Mouse (Mus musculus): ENCODE data around the gene Coro7. TPM values are rescaled to one million over a fixed set of nuclear protein-coding genes. Genes with fewer than 3 reads are reported as not detected.

The Coro7 gene
- polyA plus RNA-seq, 1 experiment from 2014 or later = 9.0 TPM

GRCm38 (mm10) chr16:4624481-4625110 is 55.0 kb downstream of the Coro7 start, which contains the start of gene Pam16:
Gene Pam16, minus strand, starts transcription at chr16:4624988.
- H3K4me1 ChIP-seq (ENCODE audit: insufficient read depth, low read depth, low read length) = peaks cover 7% of the 10 kb centered on the region; the same call in 1 of the 2 replicates
- peak within 1 kb of the TSS; percentile 65 for H3K4me3 ChIP-seq (ENCODE audit: low read depth, low read length)
- H3K4me2 ChIP-seq (replicated peaks; ENCODE audit: low read depth, low read length) = peak within 1 kb of the TSS; percentile 88
- DNase-seq (ENCODE audit: low spot score) = peak; percentile 95
- TF ChIP-seq EP300 (IDR thresholded peaks at IDR 0.05) (no peak), CTCF (IDR thresholded peaks at IDR 0.05) (no peak)
- H3K9me3 ChIP-seq (ENCODE audit: low read length) = no peaks in the 10 kb centered on the region
- no peaks in the 10 kb centered on the region for H3K27me3 ChIP-seq (replicated peaks; ENCODE audit: insufficient read depth, low read length)
- peak within 1 kb of the TSS; percentile 88 for H3K27ac ChIP-seq (ENCODE audit: low read length)
- no peaks in the 10 kb centered on the region for H3K36me3 ChIP-seq (ENCODE audit: insufficient read depth, low read length)
- ATAC-seq = peak; percentile 93
- under 1% methylated on average over 56 of the region's 56 CpGs for WGBS
- peak within 1 kb of the TSS; percentile 77 for H3K9ac ChIP-seq (replicated peaks; ENCODE audit: low read depth)

- Histone ChIP-seq H3K4me1 (ENCODE audit: insufficient read depth, low read depth, low read length) (peaks cover 7% of the 10 kb centered on the region; the same call in 1 of the 2 replicates), H3K36me3 (ENCODE audit: insufficient read depth, low read length) (no peaks in the 10 kb centered on the region), H3K9ac (replicated peaks; ENCODE audit: low read depth) (peak overlapping the region; percentile 77), H3K27ac (ENCODE audit: low read length) (peak overlapping the region; percentile 88), H3K27me3 (replicated peaks; ENCODE audit: insufficient read depth, low read length) (no peaks in the 10 kb centered on the region), H3K9me3 (ENCODE audit: low read length) (no peaks in the 10 kb centered on the region), H3K4me3 (ENCODE audit: low read depth, low read length) (peak overlapping the region; percentile 65), H3K4me2 (replicated peaks; ENCODE audit: low read depth, low read length) (peak overlapping the region; percentile 88)
- TF ChIP-seq CTCF (IDR thresholded peaks at IDR 0.05) (no peak), EP300 (IDR thresholded peaks at IDR 0.05) (no peak)
- WGBS = 18% methylated on average over 9 of the region's 9 CpGs
- no peak for DNase-seq (ENCODE audit: low spot score)
- 0 out of 2 replicates have a peak, but pooled peaks have one; percentile 1 for ATAC-seq
Measured at GRCm38 (mm10) chr16:4624074-4624473, 55.5 kb downstream of the Coro7 start.

GRCm38 (mm10) chr16:4616829-4617228 is 62.7 kb downstream of the Coro7 start:
- no peak overlapping the region for H3K27ac ChIP-seq (ENCODE audit: low read length)
- H3K36me3 ChIP-seq (ENCODE audit: insufficient read depth, low read length) = 0 out of 2 replicates have a peak, but pooled peaks cover 9% of the 10 kb centered on the region
- H3K27me3 ChIP-seq (replicated peaks; ENCODE audit: insufficient read depth, low read length) = no peaks in the 10 kb centered on the region
- no peaks in the 10 kb centered on the region for H3K4me1 ChIP-seq (ENCODE audit: insufficient read depth, low read depth, low read length)
- ATAC-seq (no peak), DNase-seq (ENCODE audit: low spot score) (no peak)
- no peak overlapping the region for H3K4me3 ChIP-seq (ENCODE audit: low read depth, low read length)
- no peaks in the 10 kb centered on the region for H3K9me3 ChIP-seq (ENCODE audit: low read length)
- TF ChIP-seq EP300 (IDR thresholded peaks at IDR 0.05) (no peak), CTCF (IDR thresholded peaks at IDR 0.05) (no peak)
- WGBS = 70% methylated on average over 4 of the region's 4 CpGs
- no peak overlapping the region for H3K4me2 ChIP-seq (replicated peaks; ENCODE audit: low read depth, low read length)
- no peak overlapping the region for H3K9ac ChIP-seq (replicated peaks; ENCODE audit: low read depth)

GRCm38 (mm10) chr16:4615297-4615696 is 64.3 kb downstream of the Coro7 start:
- Histone ChIP-seq H3K36me3 (ENCODE audit: insufficient read depth, low read length) (0 out of 2 replicates have a peak, but pooled peaks cover 17% of the 10 kb centered on the region), H3K9ac (replicated peaks; ENCODE audit: low read depth) (no peak overlapping the region), H3K27ac (ENCODE audit: low read length) (no peak overlapping the region), H3K4me3 (ENCODE audit: low read depth, low read length) (no peak overlapping the region), H3K4me1 (ENCODE audit: insufficient read depth, low read depth, low read length) (no peaks in the 10 kb centered on the region), H3K4me2 (replicated peaks; ENCODE audit: low read depth, low read length) (no peak overlapping the region), H3K9me3 (ENCODE audit: low read length) (no peaks in the 10 kb centered on the region), H3K27me3 (replicated peaks; ENCODE audit: insufficient read depth, low read length) (no peaks in the 10 kb centered on the region)
- TF ChIP-seq EP300 (IDR thresholded peaks at IDR 0.05) = no peak
- TF ChIP-seq CTCF (IDR thresholded peaks at IDR 0.05) = no peak
- 79% methylated on average over 1 of the region's 1 CpGs for WGBS
- ATAC-seq (no peak), DNase-seq (ENCODE audit: low spot score) (no peak)

- no peak for ATAC-seq
- no peak for DNase-seq (ENCODE audit: low spot score)
- no peaks in the 10 kb centered on the region for H3K27me3 ChIP-seq (replicated peaks; ENCODE audit: insufficient read depth, low read length)
- no peak overlapping the region for H3K27ac ChIP-seq (ENCODE audit: low read length)
- TF ChIP-seq CTCF (IDR thresholded peaks at IDR 0.05) (no peak), EP300 (IDR thresholded peaks at IDR 0.05) (no peak)
- H3K9ac ChIP-seq (replicated peaks; ENCODE audit: low read depth) = no peak overlapping the region
- H3K36me3 ChIP-seq (ENCODE audit: insufficient read depth, low read length) = 0 out of 2 replicates have a peak, but pooled peaks cover 17% of the 10 kb centered on the region
- no peaks in the 10 kb centered on the region for H3K4me1 ChIP-seq (ENCODE audit: insufficient read depth, low read depth, low read length)
- 93% methylated on average over 3 of the region's 3 CpGs for WGBS
- no peak overlapping the region for H3K4me2 ChIP-seq (replicated peaks; ENCODE audit: low read depth, low read length)
- H3K9me3 ChIP-seq (ENCODE audit: low read length) = no peaks in the 10 kb centered on the region
- H3K4me3 ChIP-seq (ENCODE audit: low read depth, low read length) = no peak overlapping the region
Measured at GRCm38 (mm10) chr16:4614639-4615038, 64.9 kb downstream of the Coro7 start.

GRCm38 (mm10) chr16:4613736-4614135 is 65.8 kb downstream of the Coro7 start:
- no peak for ATAC-seq
- 0 out of 2 replicates have a peak, but pooled peaks cover 17% of the 10 kb centered on the region for H3K36me3 ChIP-seq (ENCODE audit: insufficient read depth, low read length)

More at GRCm38 (mm10) chr16:4613736-4614135, 65.8 kb downstream of the Coro7 start:
- DNase-seq (ENCODE audit: low spot score) = no peak
- no peak overlapping the region for H3K9ac ChIP-seq (replicated peaks; ENCODE audit: low read depth)
- no peaks in the 10 kb centered on the region for H3K4me1 ChIP-seq (ENCODE audit: insufficient read depth, low read depth, low read length)
- no peak overlapping the region for H3K4me3 ChIP-seq (ENCODE audit: low read depth, low read length)
- no peak overlapping the region for H3K27ac ChIP-seq (ENCODE audit: low read length)
- no peaks in the 10 kb centered on the region for H3K9me3 ChIP-seq (ENCODE audit: low read length)
- WGBS = 89% methylated on average over 9 of the region's 9 CpGs
- no peaks in the 10 kb centered on the region for H3K27me3 ChIP-seq (replicated peaks; ENCODE audit: insufficient read depth, low read length)
- TF ChIP-seq CTCF (IDR thresholded peaks at IDR 0.05) (no peak), EP300 (IDR thresholded peaks at IDR 0.05) (no peak)
- H3K4me2 ChIP-seq (replicated peaks; ENCODE audit: low read depth, low read length) = no peak overlapping the region
